Mouse (Mus musculus): ENCODE measurements around the gene Cyb5b. TPM values are rescaled to one million over a fixed set of nuclear protein-coding genes. Genes with fewer than 3 reads are reported as not detected.
"Not testable (repeated sequence)": the region's sequence is repeated elsewhere in the genome, so short reads cannot be mapped to it uniquely, and the experiment has no call there.

Cyb5b gene
- polyA plus RNA-seq (2014; fragmentation: Nextera tagmentation; extraction: Ambion mirVana) = 113 and 123 TPM in 2 replicates

- H3K9me3 ChIP-seq (ENCODE audit: control insufficient read depth, low read length) = no peaks in the 10 kb centered on the region
- peak; percentile 98 for ATAC-seq (ENCODE audit: low read depth)
- peak within 1 kb of the TSS; percentile 66 for H3K27ac ChIP-seq (ENCODE audit: low read depth, low read length)
- H3K4me2 ChIP-seq (ENCODE audit: low read depth, low read length) = peak within 1 kb of the TSS; percentile 59
- peaks cover 8% of the 10 kb centered on the region for H3K4me1 ChIP-seq (ENCODE audit: control insufficient read depth, insufficient read depth, low read length)
- H3K9ac ChIP-seq (replicated peaks; ENCODE audit: low read depth, low read length) = peak within 1 kb of the TSS; percentile 85
- no peaks in the 10 kb centered on the region for H3K36me3 ChIP-seq (ENCODE audit: control insufficient read depth, insufficient read depth, low read length)
- under 1% methylated on average over 63 of the region's 65 CpGs for WGBS
- H3K27me3 ChIP-seq (ENCODE audit: control insufficient read depth, insufficient read depth, low read length) = no peaks in the 10 kb centered on the region
- H3K4me3 ChIP-seq (ENCODE audit: low read depth, low read length) = peak within 1 kb of the TSS; percentile 83
Observed at GRCm38 (mm10) chr8:107150404-107151157, at the start of gene Cyb5b. Cyb5b (plus strand) TSS chr8:107150640.

- H3K9me3 ChIP-seq (ENCODE audit: control insufficient read depth, low read length) = no peaks in the 10 kb centered on the region
- H3K4me2 ChIP-seq (ENCODE audit: low read depth, low read length) = no peak overlapping the region
- no peak for ATAC-seq (ENCODE audit: low read depth)
- H3K4me3 ChIP-seq (ENCODE audit: low read depth, low read length) = no peak overlapping the region
- H3K9ac ChIP-seq (replicated peaks; ENCODE audit: low read depth, low read length) = no peak overlapping the region
- no peaks in the 10 kb centered on the region for H3K27me3 ChIP-seq (ENCODE audit: control insufficient read depth, insufficient read depth, low read length)
- 8% methylated on average over 4 of the region's 4 CpGs for WGBS
- H3K27ac ChIP-seq (ENCODE audit: low read depth, low read length) = no peak overlapping the region
- no peaks in the 10 kb centered on the region for H3K4me1 ChIP-seq (ENCODE audit: control insufficient read depth, insufficient read depth, low read length)
- no peaks in the 10 kb centered on the region for H3K36me3 ChIP-seq (ENCODE audit: control insufficient read depth, insufficient read depth, low read length)
Observed at GRCm38 (mm10) chr8:107104547-107104946, 45.9 kb upstream of the Cyb5b start.

GRCm38 (mm10) chr8:107108089-107108488 is 42.4 kb upstream of the Cyb5b start:
- not testable (repeated sequence) for H3K27ac ChIP-seq (ENCODE audit: low read depth, low read length); H3K4me2 ChIP-seq (ENCODE audit: low read depth, low read length); H3K4me3 ChIP-seq (ENCODE audit: low read depth, low read length); H3K4me1 ChIP-seq (ENCODE audit: control insufficient read depth, insufficient read depth, low read length); H3K27me3 ChIP-seq (ENCODE audit: control insufficient read depth, insufficient read depth, low read length); H3K9me3 ChIP-seq (ENCODE audit: control insufficient read depth, low read length); H3K36me3 ChIP-seq (ENCODE audit: control insufficient read depth, insufficient read depth, low read length); ATAC-seq (ENCODE audit: low read depth); H3K9ac ChIP-seq (replicated peaks; ENCODE audit: low read depth, low read length)
- WGBS = 94% methylated on average over 5 of the region's 5 CpGs

- WGBS = 74% methylated on average over 23 of the region's 23 CpGs
- Histone ChIP-seq H3K4me3 (ENCODE audit: low read depth, low read length) (no peak overlapping the region), H3K9ac (replicated peaks; ENCODE audit: low read depth, low read length) (no peak overlapping the region), H3K27me3 (ENCODE audit: control insufficient read depth, insufficient read depth, low read length) (no peaks in the 10 kb centered on the region), H3K4me2 (ENCODE audit: low read depth, low read length) (no peak overlapping the region), H3K9me3 (ENCODE audit: control insufficient read depth, low read length) (no peaks in the 10 kb centered on the region), H3K4me1 (ENCODE audit: control insufficient read depth, insufficient read depth, low read length) (no peaks in the 10 kb centered on the region), H3K36me3 (ENCODE audit: control insufficient read depth, insufficient read depth, low read length) (no peaks in the 10 kb centered on the region), H3K27ac (ENCODE audit: low read depth, low read length) (no peak overlapping the region)
- no peak for ATAC-seq (ENCODE audit: low read depth)
Observed at GRCm38 (mm10) chr8:107108978-107109720, 41.3 kb upstream of the Cyb5b start.

- no peaks in the 10 kb centered on the region for H3K36me3 ChIP-seq (ENCODE audit: control insufficient read depth, insufficient read depth, low read length)
- no peak overlapping the region for H3K4me3 ChIP-seq (ENCODE audit: low read depth, low read length)
- no peak overlapping the region for H3K9ac ChIP-seq (replicated peaks; ENCODE audit: low read depth, low read length)
- ATAC-seq (ENCODE audit: low read depth) = no peak
- no peaks in the 10 kb centered on the region for H3K9me3 ChIP-seq (ENCODE audit: control insufficient read depth, low read length)
- H3K27ac ChIP-seq (ENCODE audit: low read depth, low read length) = no peak overlapping the region
- H3K4me1 ChIP-seq (ENCODE audit: control insufficient read depth, insufficient read depth, low read length) = no peaks in the 10 kb centered on the region
- H3K27me3 ChIP-seq (ENCODE audit: control insufficient read depth, insufficient read depth, low read length) = no peaks in the 10 kb centered on the region
- 85% methylated on average over 5 of the region's 5 CpGs for WGBS
- no peak overlapping the region for H3K4me2 ChIP-seq (ENCODE audit: low read depth, low read length)
Observed at GRCm38 (mm10) chr8:107109816-107110435, 40.5 kb upstream of the Cyb5b start.

GRCm38 (mm10) chr8:107110629-107111330 is 39.7 kb upstream of the Cyb5b start:
- Histone ChIP-seq H3K4me3 (ENCODE audit: low read depth, low read length) (no peak overlapping the region), H3K9me3 (ENCODE audit: control insufficient read depth, low read length) (no peaks in the 10 kb centered on the region), H3K27ac (ENCODE audit: low read depth, low read length) (no peak overlapping the region), H3K9ac (replicated peaks; ENCODE audit: low read depth, low read length) (no peak overlapping the region), H3K4me1 (ENCODE audit: control insufficient read depth, insufficient read depth, low read length) (no peaks in the 10 kb centered on the region), H3K27me3 (ENCODE audit: control insufficient read depth, insufficient read depth, low read length) (no peaks in the 10 kb centered on the region), H3K4me2 (ENCODE audit: low read depth, low read length) (no peak overlapping the region), H3K36me3 (ENCODE audit: control insufficient read depth, insufficient read depth, low read length) (no peaks in the 10 kb centered on the region)
- ATAC-seq (ENCODE audit: low read depth) = no peak
- 44% methylated on average over 9 of the region's 9 CpGs for WGBS

- no peaks in the 10 kb centered on the region for H3K9me3 ChIP-seq (ENCODE audit: control insufficient read depth, low read length)
- H3K4me1 ChIP-seq (ENCODE audit: control insufficient read depth, insufficient read depth, low read length) = no peaks in the 10 kb centered on the region
- WGBS = 90% methylated on average over 10 of the region's 11 CpGs
- no peak for ATAC-seq (ENCODE audit: low read depth)
- H3K27me3 ChIP-seq (ENCODE audit: control insufficient read depth, insufficient read depth, low read length) = no peaks in the 10 kb centered on the region
- no peak overlapping the region for H3K4me2 ChIP-seq (ENCODE audit: low read depth, low read length)
- no peak overlapping the region for H3K27ac ChIP-seq (ENCODE audit: low read depth, low read length)
- no peak overlapping the region for H3K4me3 ChIP-seq (ENCODE audit: low read depth, low read length)
- no peaks in the 10 kb centered on the region for H3K36me3 ChIP-seq (ENCODE audit: control insufficient read depth, insufficient read depth, low read length)
- no peak overlapping the region for H3K9ac ChIP-seq (replicated peaks; ENCODE audit: low read depth, low read length)
Observed at GRCm38 (mm10) chr8:107111340-107112105, 38.9 kb upstream of the Cyb5b start.

- WGBS = 43% methylated on average over 4 of the region's 4 CpGs
- Histone ChIP-seq H3K4me1 (ENCODE audit: control insufficient read depth, insufficient read depth, low read length) (no peaks in the 10 kb centered on the region), H3K27ac (ENCODE audit: low read depth, low read length) (no peak overlapping the region), H3K4me2 (ENCODE audit: low read depth, low read length) (no peak overlapping the region), H3K36me3 (ENCODE audit: control insufficient read depth, insufficient read depth, low read length) (no peaks in the 10 kb centered on the region), H3K27me3 (ENCODE audit: control insufficient read depth, insufficient read depth, low read length) (no peaks in the 10 kb centered on the region), H3K9ac (replicated peaks; ENCODE audit: low read depth, low read length) (no peak overlapping the region), H3K9me3 (ENCODE audit: control insufficient read depth, low read length) (no peaks in the 10 kb centered on the region), H3K4me3 (ENCODE audit: low read depth, low read length) (no peak overlapping the region)
- ATAC-seq (ENCODE audit: low read depth) = no peak
Observed at GRCm38 (mm10) chr8:107113209-107113608, 37.2 kb upstream of the Cyb5b start.
